Mouse (Mus musculus) liver, postnatal 0 days (tissue): ENCODE results near the gene Eng.

ENCODE experiments used
- CTCF ChIP-seq: sonication (generic); IDR thresholded peaks from 2 replicates; pipeline ENCODE4 v1.5.1; 2016; ENCODE audit warnings: antibody characterized with exemption, low read depth
- EP300 ChIP-seq: IDR thresholded peaks from 2 replicates; pipeline ENCODE4 v1.6.1; 2016; ENCODE audit warnings: antibody characterized with exemption, low read depth, mild to moderate bottlenecking

DNA sequence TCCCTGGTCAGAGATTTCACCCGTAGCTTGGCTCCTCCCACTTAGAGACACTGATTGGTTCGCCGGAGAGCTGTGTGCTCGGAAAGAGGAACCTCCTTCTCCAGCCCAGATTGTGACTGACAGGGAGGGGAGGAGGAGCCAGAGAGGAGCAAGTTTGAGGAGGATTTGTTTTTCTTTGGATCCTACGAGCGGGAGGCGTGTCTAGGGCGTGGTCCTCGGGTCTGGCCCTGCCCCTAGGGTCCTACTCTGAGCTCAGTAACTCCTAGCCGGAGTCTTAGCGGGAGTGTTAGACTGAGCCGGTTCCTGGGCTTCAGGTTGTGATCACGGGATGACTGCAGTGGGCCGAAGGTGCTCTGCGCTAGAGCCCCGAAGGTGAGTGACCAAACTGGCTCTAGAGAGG, 81.0 kb downstream of the Eng start:
- no peak for TF ChIP-seq CTCF
- no peak for TF ChIP-seq EP300
